Mouse (Mus musculus) bone marrow, adult 2 months (tissue): Measurements from ENCODE around the gene Zfp276.

Source experiments
- CTCF ChIP-seq: fragments of 200-500 bp; IDR thresholded peaks from 2 replicates; pipeline ENCODE4 v1.5.1; 2011; ENCODE audit warnings: low read length, control low read depth; ENCODE audit not compliant: control insufficient read depth, insufficient read depth
- POLR2A ChIP-seq: fragments of 200-500 bp; IDR thresholded peaks from 2 replicates; pipeline ENCODE4 v1.6.1; 2011; ENCODE audit warnings: low read depth, mild to moderate bottlenecking, control low read depth, low read length, borderline replicate concordance; ENCODE audit not compliant: control insufficient read depth

DNA sequence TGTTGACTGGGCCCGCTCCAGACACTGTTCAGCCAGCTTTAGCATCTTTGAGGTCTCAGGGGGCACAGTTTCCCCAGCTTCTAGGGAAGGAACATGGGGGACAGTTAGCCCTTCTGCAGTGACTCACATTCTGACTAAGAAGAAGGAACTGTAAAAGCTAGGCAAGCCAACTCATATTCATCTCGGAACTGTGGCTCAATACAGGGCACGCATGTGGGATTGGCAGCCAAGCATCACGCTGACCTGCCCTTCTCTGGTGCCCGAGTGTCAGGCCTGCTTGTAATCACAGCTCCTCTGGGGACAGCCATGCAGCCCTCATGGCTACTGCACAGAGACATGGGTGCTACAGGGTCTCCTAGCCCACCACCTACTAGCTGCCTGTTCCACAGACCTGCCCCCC is 3.1 kb upstream of the Zfp276 start:
- TF ChIP-seq CTCF (no peak), POLR2A (no peak)
